Mouse (Mus musculus) heart, embryonic 16.5 days (tissue): ENCODE data around the gene Tsks. TPM values are rescaled to one million over a fixed set of nuclear protein-coding genes. Genes with fewer than 3 reads are reported as not detected.

Experiments
- ATAC-seq: fragments of 200-750 bp; cut with Nextera tagmentation; replicated peaks from 2 replicates; pipeline ENCODE4 v1.8.0; 2017; ENCODE audit warnings: moderate number of reproducible peaks; ENCODE audit not compliant: insufficient read depth, low FRiP score; ENCODE audit errors: extremely low read depth
- H3K27ac ChIP-seq: fragments of 300-500 bp; sonication (generic); 2 replicates; pipeline ENCODE4 v1.5.1; 2014; ENCODE audit warnings: mild to moderate bottlenecking, low read length, control low read depth, moderate library complexity
- H3K27me3 ChIP-seq: fragments of 300-500 bp; sonication (generic); 2 replicates; pipeline ENCODE4 v1.6.1; 2014; ENCODE audit warnings: low read length, mixed read lengths; ENCODE audit not compliant: control insufficient read depth, insufficient read depth
- H3K36me3 ChIP-seq: fragments of 300-500 bp; sonication (generic); 2 replicates; pipeline ENCODE4 v1.6.1; 2014; ENCODE audit not compliant: control insufficient read depth, insufficient read depth
- H3K4me1 ChIP-seq: fragments of 300-500 bp; sonication (generic); 2 replicates; pipeline ENCODE4 v1.6.1; 2014; ENCODE audit warnings: low read length, mixed read lengths; ENCODE audit not compliant: control insufficient read depth, insufficient read depth
- H3K4me2 ChIP-seq: fragments of 300-500 bp; sonication (generic); 2 replicates; pipeline ENCODE4 v1.6.1; 2014; ENCODE audit warnings: low read depth, mild to moderate bottlenecking, control low read depth, low read length
- H3K4me3 ChIP-seq: fragments of 300-500 bp; sonication (generic); 2 replicates; pipeline ENCODE4 v1.5.1; 2014; ENCODE audit warnings: mild to moderate bottlenecking, control low read depth, low read length
- H3K9ac ChIP-seq: fragments of 300-500 bp; sonication (generic); 2 replicates; pipeline ENCODE4 v1.6.1; 2014; ENCODE audit warnings: low read length, control low read depth
- H3K9me3 ChIP-seq: fragments of 300-500 bp; sonication (generic); replicated peaks from 2 replicates; pipeline ENCODE4 v1.6.1; 2016; ENCODE audit warnings: low read length; ENCODE audit not compliant: control insufficient read depth
- WGBS: fragments of 180-500 bp; shearing (Covaris S2); extraction: QIAGEN DNeasy Blood & Tissue Kit; methylation state at CpG from one replicate; pipeline ENCODE4 v1.1.7; 2014; 5-methylcytosine and 5-hydroxymethylcytosine counted together
- polyA plus RNA-seq: library from polyadenylated mRNA; unstranded; fragments of >200 nt; fragmentation: Nextera tagmentation; extraction: Ambion mirVana; gene quantifications from 2 replicates; pipeline ENCODE4 v1.2.1, GENCODE M21; 2015

Tsks gene
- polyA plus RNA-seq, 1 experiment from 2014 or later: 0.12 TPM

DNA sequence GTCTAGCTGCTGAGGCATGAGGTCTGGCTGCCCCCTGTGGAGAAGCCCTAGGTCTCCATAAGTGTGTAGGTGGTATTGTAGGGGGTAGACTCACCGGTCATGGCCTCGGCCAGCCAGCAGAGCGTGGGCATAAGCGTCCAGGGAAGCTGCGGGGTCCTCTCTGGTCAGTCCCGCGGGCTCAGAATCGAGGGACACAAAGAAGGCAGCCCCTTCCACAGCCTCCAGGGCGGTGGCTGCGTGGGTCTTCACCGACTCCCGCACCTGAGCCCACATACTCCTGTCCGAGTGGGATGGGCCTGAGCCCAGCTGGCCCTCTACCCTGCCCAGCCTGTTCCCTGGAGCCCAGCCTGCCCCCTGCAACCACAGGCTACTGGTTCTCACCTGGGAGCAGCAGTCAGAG, 22.0 kb downstream of the Tsks start:
- WGBS: 88% methylated on average over 13 of the region's 13 CpGs
- Histone ChIP-seq H3K9ac (no peak overlapping the region), H3K4me1 (0 out of 2 replicates have a peak, but pooled peaks cover 2% of the 10 kb centered on the region), H3K27me3 (no peaks in the 10 kb centered on the region), H3K4me2 (no peak overlapping the region), H3K9me3 (no peaks in the 10 kb centered on the region), H3K27ac (no peak overlapping the region), H3K4me3 (no peak overlapping the region), H3K36me3 (0 out of 2 replicates have a peak, but pooled peaks cover 2% of the 10 kb centered on the region)
- ATAC-seq: no peak

- ATAC-seq: no peak
- Histone ChIP-seq H3K4me2 (no peak overlapping the region), H3K4me1 (peaks cover 8% of the 10 kb centered on the region)
Measured at GRCm38 (mm10) chr7:44965975-44966374, 23.0 kb downstream of the Tsks start.

GRCm38 (mm10) chr7:44966638-44967037, 23.6 kb downstream of the Tsks start:
- no peak overlapping the region for H3K4me2 ChIP-seq
- peaks cover 10% of the 10 kb centered on the region for H3K4me1 ChIP-seq
- no peak for ATAC-seq
- no peaks in the 10 kb centered on the region for H3K27me3 ChIP-seq
- no peak overlapping the region for H3K27ac ChIP-seq
- 74% methylated on average over 15 of the region's 15 CpGs for WGBS
- no peak overlapping the region for H3K9ac ChIP-seq
- H3K4me3 ChIP-seq: no peak overlapping the region
- H3K36me3 ChIP-seq: 0 out of 2 replicates have a peak, but pooled peaks cover 2% of the 10 kb centered on the region
- H3K9me3 ChIP-seq: no peaks in the 10 kb centered on the region

More at GRCm38 (mm10) chr7:44965975-44966374, 23.0 kb downstream of the Tsks start:
- H3K36me3 ChIP-seq: 0 out of 2 replicates have a peak, but pooled peaks cover 2% of the 10 kb centered on the region
- no peak overlapping the region for H3K27ac ChIP-seq
- no peak overlapping the region for H3K9ac ChIP-seq
- H3K9me3 ChIP-seq: no peaks in the 10 kb centered on the region
- 72% methylated on average over 7 of the region's 7 CpGs for whole genome bisulfite sequencing
- no peaks in the 10 kb centered on the region for H3K27me3 ChIP-seq
- no peak overlapping the region for H3K4me3 ChIP-seq

GRCm38 (mm10) chr7:44970231-44970691, 27.3 kb downstream of the Tsks start:
- WGBS: under 1% methylated on average over 36 of the region's 36 CpGs
- H3K4me1 ChIP-seq: peaks cover 12% of the 10 kb centered on the region
- H3K36me3 ChIP-seq: 0 out of 2 replicates have a peak, but pooled peaks cover 2% of the 10 kb centered on the region
- H3K27ac ChIP-seq: peak overlapping the region; percentile 77
- peak; percentile 95 for ATAC-seq
- peak overlapping the region; percentile 70 for H3K4me3 ChIP-seq
- H3K4me2 ChIP-seq: peak overlapping the region; percentile 96
- no peaks in the 10 kb centered on the region for H3K9me3 ChIP-seq
- H3K27me3 ChIP-seq: no peaks in the 10 kb centered on the region
- H3K9ac ChIP-seq: peak overlapping the region; percentile 75

DNA sequence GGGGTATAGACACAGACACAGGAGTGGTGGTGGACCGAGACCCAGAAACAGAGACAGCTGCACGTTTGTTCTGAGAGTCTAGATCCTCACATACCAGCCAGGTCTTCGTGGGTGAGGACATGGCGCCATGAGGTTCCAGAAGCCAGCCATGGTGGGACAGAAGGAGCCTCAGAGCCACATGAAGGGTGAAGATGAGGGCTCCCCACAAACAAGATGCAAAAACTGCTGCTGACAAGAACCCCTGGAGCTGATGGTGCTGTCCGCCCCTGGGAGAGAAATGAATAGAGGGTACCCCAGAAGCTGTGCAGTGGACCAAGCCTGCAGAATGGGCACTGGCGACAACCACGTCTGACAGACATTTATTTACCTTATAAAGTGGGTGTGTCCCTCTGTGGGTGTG, 28.1 kb downstream of the Tsks start:
- Histone ChIP-seq H3K9me3 (no peaks in the 10 kb centered on the region), H3K4me2 (peak overlapping the region; percentile 96), H3K27me3 (no peaks in the 10 kb centered on the region), H3K9ac (peak overlapping the region; percentile 75; the same call in 1 of the 2 replicates), H3K4me3 (peak overlapping the region; percentile 70), H3K36me3 (peaks cover 1% of the 10 kb centered on the region; the same call in 1 of the 2 replicates), H3K4me1 (peaks cover 12% of the 10 kb centered on the region), H3K27ac (no peak overlapping the region)
- WGBS: 63% methylated on average over 7 of the region's 7 CpGs
- no peak for ATAC-seq

GRCm38 (mm10) chr7:44973415-44974130, 30.6 kb downstream of the Tsks start:
- H3K4me1 ChIP-seq: peaks cover 12% of the 10 kb centered on the region
- 39% methylated on average over 14 of the region's 14 CpGs for WGBS
- H3K4me3 ChIP-seq: peak overlapping the region; percentile 40
- peaks cover 23% of the 10 kb centered on the region for H3K36me3 ChIP-seq
- no peak overlapping the region for H3K27ac ChIP-seq
- H3K4me2 ChIP-seq: peak overlapping the region; percentile 50
- no peak for ATAC-seq
- H3K9ac ChIP-seq: peak overlapping the region; percentile 37
- no peaks in the 10 kb centered on the region for H3K9me3 ChIP-seq
- H3K27me3 ChIP-seq: no peaks in the 10 kb centered on the region

- Histone ChIP-seq H3K4me3 (peak within 1 kb of the TSS; percentile 40), H3K4me2 (peak within 1 kb of the TSS; percentile 50), H3K4me1 (peaks cover 12% of the 10 kb centered on the region), H3K9me3 (no peaks in the 10 kb centered on the region), H3K36me3 (peaks cover 32% of the 10 kb centered on the region), H3K9ac (peak within 1 kb of the TSS; percentile 37), H3K27me3 (no peaks in the 10 kb centered on the region), H3K27ac (peak within 1 kb of the TSS; percentile 62)
- ATAC-seq: no peak; the same call in 1 of the 2 replicates
- WGBS: 3% methylated on average over 22 of the region's 22 CpGs
Measured at GRCm38 (mm10) chr7:44974383-44975116, 31.5 kb downstream of the Tsks start, which contains the start of gene Cpt1c. Gene Cpt1c (minus strand): TSS chr7:44974851.

DNA sequence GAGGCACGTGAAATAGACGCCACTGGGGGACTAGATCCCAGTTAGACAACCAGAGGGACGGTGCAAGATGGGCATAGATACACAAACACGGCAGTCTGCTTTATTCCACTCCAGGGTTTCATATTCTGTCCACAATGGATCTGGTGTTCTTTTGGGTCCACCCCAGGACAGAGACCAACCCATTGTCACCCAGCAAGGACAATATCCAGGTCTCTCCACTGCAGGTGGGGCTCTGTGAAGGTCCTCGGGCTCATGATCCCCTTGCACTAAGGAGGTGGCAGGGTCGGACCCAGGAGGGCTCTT, 32.1 kb downstream of the Tsks start:
- Histone ChIP-seq H3K4me1 (peaks cover 10% of the 10 kb centered on the region), H3K27me3 (no peaks in the 10 kb centered on the region), H3K9me3 (no peaks in the 10 kb centered on the region), H3K4me2 (peak overlapping the region; percentile 50), H3K27ac (no peak overlapping the region), H3K4me3 (no peak overlapping the region), H3K9ac (no peak overlapping the region), H3K36me3 (peaks cover 36% of the 10 kb centered on the region)
- WGBS: 22% methylated on average over 6 of the region's 6 CpGs
- ATAC-seq: no peak

DNA sequence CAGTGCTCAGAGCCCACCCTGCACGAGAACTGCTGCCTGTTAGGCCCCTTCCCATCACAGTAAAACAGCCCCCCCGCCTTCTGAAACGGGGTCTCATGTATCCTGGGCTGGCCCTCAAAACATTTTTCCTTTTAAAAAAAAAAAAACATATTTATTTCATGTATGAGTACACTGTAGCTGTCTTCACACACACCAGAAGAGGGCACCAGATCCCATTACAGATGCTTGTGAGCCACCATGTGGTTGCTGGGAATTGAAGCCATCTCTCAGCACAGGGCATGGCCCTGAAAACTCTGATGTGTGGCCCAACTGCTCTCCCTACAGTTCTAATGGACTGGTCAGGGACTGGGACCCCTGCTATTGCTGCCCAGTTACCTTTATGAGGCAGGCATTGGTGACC, 35.3 kb downstream of the Tsks start:
- no peaks in the 10 kb centered on the region for H3K27me3 ChIP-seq
- no peak overlapping the region for H3K9ac ChIP-seq
- ATAC-seq: no peak
- H3K4me3 ChIP-seq: no peak overlapping the region
- H3K36me3 ChIP-seq: peaks cover 56% of the 10 kb centered on the region
- H3K9me3 ChIP-seq: no peaks in the 10 kb centered on the region
- WGBS: 90% methylated on average over 3 of the region's 3 CpGs
- H3K4me1 ChIP-seq: peaks cover 2% of the 10 kb centered on the region; the same call in 1 of the 2 replicates
- no peak overlapping the region for H3K27ac ChIP-seq
- H3K4me2 ChIP-seq: no peak overlapping the region
